Mouse (Mus musculus): ENCODE data around the gene Slit3. TPM values are rescaled to one million over a fixed set of nuclear protein-coding genes. Genes with fewer than 3 reads are reported as not detected.

The Slit3 gene
- polyA plus RNA-seq, 1 experiment from 2014 or later: 21.9 TPM

- Histone ChIP-seq H3K4me1 (peaks cover 66% of the 10 kb centered on the region), H3K4me3 (no peak overlapping the region), H3K36me3 (no peaks in the 10 kb centered on the region), H3K27me3 (ENCODE audit: low read depth, poor library complexity, severe bottlenecking) (no peaks in the 10 kb centered on the region), H3K27ac (no peak overlapping the region), H3K9me3 (replicated peaks) (no peaks in the 10 kb centered on the region)
- 92% methylated on average over 8 of the region's 8 CpGs for WGBS
- no peak for DNase-seq (ENCODE audit: low spot score)
Observed at GRCm38 (mm10) chr11:35557476-35557875, 436.5 kb downstream of the Slit3 start.

GRCm38 (mm10) chr11:35558311-35558710, 437.3 kb downstream of the Slit3 start:
- Histone ChIP-seq H3K4me3 (no peak overlapping the region), H3K36me3 (no peaks in the 10 kb centered on the region), H3K27ac (no peak overlapping the region), H3K4me1 (peaks cover 66% of the 10 kb centered on the region), H3K9me3 (replicated peaks) (no peaks in the 10 kb centered on the region), H3K27me3 (ENCODE audit: low read depth, poor library complexity, severe bottlenecking) (0 out of 2 replicates have a peak, but pooled peaks cover under 1% of the 10 kb centered on the region)
- WGBS: 86% methylated on average over 2 of the region's 2 CpGs
- no peak for DNase-seq (ENCODE audit: low spot score)

- no peak for DNase-seq (ENCODE audit: low spot score)
- H3K27ac ChIP-seq: no peak overlapping the region
- H3K27me3 ChIP-seq (ENCODE audit: low read depth, poor library complexity, severe bottlenecking): peaks cover 7% of the 10 kb centered on the region; the same call in 1 of the 2 replicates
- H3K36me3 ChIP-seq: no peaks in the 10 kb centered on the region
- H3K4me3 ChIP-seq: no peak overlapping the region
- WGBS: 94% methylated on average over 3 of the region's 3 CpGs
- peaks cover 60% of the 10 kb centered on the region for H3K4me1 ChIP-seq
- H3K9me3 ChIP-seq (replicated peaks): no peaks in the 10 kb centered on the region
Observed at GRCm38 (mm10) chr11:35559386-35559785, 438.4 kb downstream of the Slit3 start.

GRCm38 (mm10) chr11:35561760-35562159, 440.7 kb downstream of the Slit3 start:
- DNase-seq (ENCODE audit: low spot score): no peak
- Histone ChIP-seq H3K9me3 (replicated peaks) (no peaks in the 10 kb centered on the region), H3K27ac (peak overlapping the region; percentile 19; the same call in 1 of the 2 replicates), H3K4me3 (no peak overlapping the region), H3K27me3 (ENCODE audit: low read depth, poor library complexity, severe bottlenecking) (peaks cover 13% of the 10 kb centered on the region; the same call in 1 of the 2 replicates), H3K36me3 (0 out of 2 replicates have a peak, but pooled peaks cover 3% of the 10 kb centered on the region), H3K4me1 (peaks cover 62% of the 10 kb centered on the region)
- WGBS: 36% methylated on average over 9 of the region's 9 CpGs

- Histone ChIP-seq H3K4me3 (no peak overlapping the region), H3K27ac (no peak overlapping the region), H3K36me3 (peaks cover 4% of the 10 kb centered on the region), H3K27me3 (ENCODE audit: low read depth, poor library complexity, severe bottlenecking) (peaks cover 17% of the 10 kb centered on the region; the same call in 1 of the 2 replicates), H3K9me3 (replicated peaks) (no peaks in the 10 kb centered on the region), H3K4me1 (peaks cover 48% of the 10 kb centered on the region)
- WGBS: 82% methylated on average over 6 of the region's 6 CpGs
- no peak for DNase-seq (ENCODE audit: low spot score)
Observed at GRCm38 (mm10) chr11:35565322-35565721, 444.3 kb downstream of the Slit3 start.

- Histone ChIP-seq H3K27me3 (ENCODE audit: low read depth, poor library complexity, severe bottlenecking) (peaks cover 17% of the 10 kb centered on the region; the same call in 1 of the 2 replicates), H3K36me3 (peaks cover 17% of the 10 kb centered on the region), H3K4me3 (no peak overlapping the region), H3K27ac (0 out of 2 replicates have a peak overlapping the region, but pooled peaks have one; percentile 1), H3K9me3 (replicated peaks) (no peaks in the 10 kb centered on the region), H3K4me1 (peaks cover 36% of the 10 kb centered on the region)
- DNase-seq (ENCODE audit: low spot score): no peak
- 55% methylated on average over 3 of the region's 3 CpGs for WGBS
Observed at GRCm38 (mm10) chr11:35566686-35567085, 445.7 kb downstream of the Slit3 start.

GRCm38 (mm10) chr11:35569126-35569916, 448.3 kb downstream of the Slit3 start:
- no peak overlapping the region for H3K27ac ChIP-seq
- no peaks in the 10 kb centered on the region for H3K9me3 ChIP-seq (replicated peaks)
- peaks cover 23% of the 10 kb centered on the region for H3K4me1 ChIP-seq
- 71% methylated on average over 6 of the region's 6 CpGs for WGBS
- no peak for DNase-seq (ENCODE audit: low spot score)
- peaks cover 31% of the 10 kb centered on the region for H3K36me3 ChIP-seq
- 0 out of 2 replicates have a peak, but pooled peaks cover 9% of the 10 kb centered on the region for H3K27me3 ChIP-seq (ENCODE audit: low read depth, poor library complexity, severe bottlenecking)
- H3K4me3 ChIP-seq: no peak overlapping the region

GRCm38 (mm10) chr11:35569957-35570356, 448.9 kb downstream of the Slit3 start:
- Histone ChIP-seq H3K4me3 (no peak overlapping the region), H3K27ac (no peak overlapping the region), H3K4me1 (peaks cover 22% of the 10 kb centered on the region), H3K36me3 (peaks cover 28% of the 10 kb centered on the region), H3K27me3 (ENCODE audit: low read depth, poor library complexity, severe bottlenecking) (0 out of 2 replicates have a peak, but pooled peaks cover 4% of the 10 kb centered on the region), H3K9me3 (replicated peaks) (no peaks in the 10 kb centered on the region)
- DNase-seq (ENCODE audit: low spot score): no peak
- 76% methylated on average over 11 of the region's 11 CpGs for WGBS

- Histone ChIP-seq H3K27me3 (ENCODE audit: low read depth, poor library complexity, severe bottlenecking) (0 out of 2 replicates have a peak, but pooled peaks cover 4% of the 10 kb centered on the region), H3K4me1 (peaks cover 5% of the 10 kb centered on the region), H3K36me3 (peaks cover 36% of the 10 kb centered on the region), H3K4me3 (no peak overlapping the region), H3K9me3 (replicated peaks) (no peaks in the 10 kb centered on the region), H3K27ac (no peak overlapping the region)
- 75% methylated on average over 3 of the region's 3 CpGs for WGBS
- DNase-seq (ENCODE audit: low spot score): no peak
Observed at GRCm38 (mm10) chr11:35571910-35572309, 450.9 kb downstream of the Slit3 start.

- no peak overlapping the region for H3K27ac ChIP-seq
- peaks cover 43% of the 10 kb centered on the region for H3K36me3 ChIP-seq
- no peaks in the 10 kb centered on the region for H3K27me3 ChIP-seq (ENCODE audit: low read depth, poor library complexity, severe bottlenecking)
- H3K4me3 ChIP-seq: no peak overlapping the region
- no peaks in the 10 kb centered on the region for H3K9me3 ChIP-seq (replicated peaks)
- DNase-seq (ENCODE audit: low spot score): no peak
- WGBS: 91% methylated on average over 10 of the region's 10 CpGs
- no peaks in the 10 kb centered on the region for H3K4me1 ChIP-seq
Observed at GRCm38 (mm10) chr11:35578796-35579195, 457.8 kb downstream of the Slit3 start.

GRCm38 (mm10) chr11:35582591-35582990, 461.6 kb downstream of the Slit3 start:
- DNase-seq (ENCODE audit: low spot score): no peak
- peaks cover 41% of the 10 kb centered on the region for H3K36me3 ChIP-seq
- no peaks in the 10 kb centered on the region for H3K27me3 ChIP-seq (ENCODE audit: low read depth, poor library complexity, severe bottlenecking)
- H3K4me3 ChIP-seq: no peak overlapping the region
- no peak overlapping the region for H3K27ac ChIP-seq
- H3K4me1 ChIP-seq: no peaks in the 10 kb centered on the region
- 88% methylated on average over 5 of the region's 5 CpGs for WGBS
- H3K9me3 ChIP-seq (replicated peaks): no peaks in the 10 kb centered on the region

- DNase-seq (ENCODE audit: low spot score): no peak
- Histone ChIP-seq H3K36me3 (peaks cover 45% of the 10 kb centered on the region), H3K27me3 (ENCODE audit: low read depth, poor library complexity, severe bottlenecking) (no peaks in the 10 kb centered on the region), H3K27ac (no peak overlapping the region), H3K4me1 (no peaks in the 10 kb centered on the region), H3K9me3 (replicated peaks) (no peaks in the 10 kb centered on the region), H3K4me3 (no peak overlapping the region)
- WGBS: 95% methylated on average over 7 of the region's 7 CpGs
Observed at GRCm38 (mm10) chr11:35583633-35584032, 462.6 kb downstream of the Slit3 start.

- 90% methylated on average over 13 of the region's 13 CpGs for WGBS
- no peak for DNase-seq (ENCODE audit: low spot score)
- Histone ChIP-seq H3K4me3 (no peak overlapping the region), H3K27me3 (ENCODE audit: low read depth, poor library complexity, severe bottlenecking) (no peaks in the 10 kb centered on the region), H3K4me1 (no peaks in the 10 kb centered on the region), H3K9me3 (replicated peaks) (no peaks in the 10 kb centered on the region), H3K27ac (no peak overlapping the region), H3K36me3 (peaks cover 44% of the 10 kb centered on the region)
Observed at GRCm38 (mm10) chr11:35587174-35587959, 466.3 kb downstream of the Slit3 start.
